ENCODE assay signal across 9 mouse cellular contexts in the genomic region with DNA sequence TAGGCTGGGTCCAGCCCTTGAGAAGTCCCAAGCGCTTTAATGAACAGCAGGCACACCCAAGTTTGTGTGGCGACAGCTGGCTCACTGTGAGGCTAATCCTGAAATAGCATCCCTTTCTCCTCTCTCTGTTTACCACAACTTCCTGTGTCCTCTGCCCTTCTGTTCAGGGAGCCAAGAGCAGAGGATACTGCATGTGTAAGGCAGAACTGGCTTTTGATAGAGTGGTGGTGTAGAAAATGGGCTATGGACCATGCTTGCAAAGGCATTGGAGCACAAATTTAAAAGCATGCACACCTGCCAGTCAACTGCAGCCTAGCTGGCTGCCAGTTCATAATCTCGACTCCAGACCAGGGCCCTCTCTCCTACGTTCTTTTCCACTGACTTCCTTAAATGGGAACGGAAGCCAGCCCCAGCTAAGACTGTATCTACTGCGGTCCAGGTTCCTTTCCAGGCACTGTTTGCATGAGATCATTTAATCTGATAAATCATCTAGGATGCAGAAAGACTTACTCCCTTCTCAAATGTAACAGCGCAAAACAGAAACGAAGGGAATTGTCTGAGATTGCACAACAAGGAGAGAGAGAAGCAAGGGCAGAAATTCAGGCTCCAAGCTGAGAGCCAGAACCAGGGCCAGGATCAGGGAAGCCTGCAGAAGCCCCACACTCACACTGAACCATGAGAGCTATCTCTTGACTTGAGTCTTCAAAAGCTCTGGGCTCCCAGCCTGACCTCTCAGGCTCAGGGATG.
DNase-seq lines count a peak whose midpoint lies in the region; ATAC-seq and TF ChIP-seq lines count a peak whose summit lies in the region.
"Had no signal": no experiment of that assay in that cellular context is flagged by ENCODE, and none has a peak within 500 bp of the region (broad histone marks: within the 10 kb centered on the region; RNA-seq: fewer than 3 reads in every experiment).

No protein-coding gene starts in this region.

- H3K9ac ChIP-seq in embryonic facial prominence, embryonic 12.5 days = no peak overlapping the region
- H3K9ac ChIP-seq in heart, embryonic 16.5 days (ENCODE audit: low read length) = no peak overlapping the region
- H3K9ac ChIP-seq in forebrain, embryonic 12.5 days = no peak overlapping the region
- H3K9ac ChIP-seq: liver, embryonic 13.5 days had no signal

- H3K9me3 ChIP-seq in embryonic facial prominence, embryonic 12.5 days = no peaks in the 10 kb centered on the region
- no peaks in the 10 kb centered on the region for H3K9me3 ChIP-seq in embryonic facial prominence, embryonic 10.5 days
- H3K9me3 ChIP-seq in heart, embryonic 16.5 days (replicated peaks; ENCODE audit: control insufficient read depth, low read length) = no peaks in the 10 kb centered on the region
- H3K9me3 ChIP-seq in forebrain, embryonic 12.5 days = no peaks in the 10 kb centered on the region
- H3K9me3 ChIP-seq: liver, embryonic 13.5 days had no signal

- DNase-seq in embryonic facial prominence, embryonic 10.5 days (ENCODE audit: low spot score) = no peak
- DNase-seq in cerebellum, adult 8-10 months = peak; percentile 26
- DNase-seq in lung, adult 2 months = peak; percentile 42
- no peak for DNase-seq in left cerebral cortex, adult 8-10 months (ENCODE audit: low spot score in 2 of 2)
- DNase-seq: liver, embryonic 13.5 days had no signal

- H3K4me3 ChIP-seq in embryonic facial prominence, embryonic 12.5 days = no peak overlapping the region
- no peak overlapping the region for H3K4me3 ChIP-seq in embryonic facial prominence, embryonic 10.5 days
- no peak overlapping the region for H3K4me3 ChIP-seq in heart, embryonic 16.5 days (ENCODE audit: low read length)
- no peak overlapping the region for H3K4me3 ChIP-seq in lung, adult 2 months (replicated peaks; ENCODE audit: extremely low read depth, low read depth, low read length)
- H3K4me3 ChIP-seq in forebrain, embryonic 12.5 days (replicated peaks) = no peak overlapping the region
- H3K4me3 ChIP-seq: liver, embryonic 13.5 days had no signal

- no peaks in the 10 kb centered on the region for H3K36me3 ChIP-seq in embryonic facial prominence, embryonic 12.5 days
- H3K36me3 ChIP-seq in embryonic facial prominence, embryonic 10.5 days (replicated peaks) = no peaks in the 10 kb centered on the region
- H3K36me3 ChIP-seq in heart, embryonic 16.5 days (ENCODE audit: control insufficient read depth, insufficient read depth) = no peaks in the 10 kb centered on the region
- H3K36me3 ChIP-seq in forebrain, embryonic 12.5 days (replicated peaks) = no peaks in the 10 kb centered on the region
- H3K36me3 ChIP-seq: liver, embryonic 13.5 days had no signal

- H3K4me1 ChIP-seq in embryonic facial prominence, embryonic 12.5 days = 0 out of 2 replicates have a peak, but pooled peaks cover 2% of the 10 kb centered on the region
- peaks cover 13% of the 10 kb centered on the region; the same call in 1 of the 2 replicates for H3K4me1 ChIP-seq in embryonic facial prominence, embryonic 10.5 days
- H3K4me1 ChIP-seq in heart, embryonic 16.5 days (ENCODE audit: control insufficient read depth, insufficient read depth, low read length) = peaks cover 26% of the 10 kb centered on the region
- peaks cover 17% of the 10 kb centered on the region for H3K4me1 ChIP-seq in lung, adult 2 months (ENCODE audit: control insufficient read depth, insufficient read depth, low read length)
- peaks cover 10% of the 10 kb centered on the region; the same call in 1 of the 2 replicates for H3K4me1 ChIP-seq in forebrain, embryonic 12.5 days
- H3K4me1 ChIP-seq: liver, embryonic 13.5 days had no signal

- H3K27me3 ChIP-seq in embryonic facial prominence, embryonic 12.5 days = no peaks in the 10 kb centered on the region
- H3K27me3 ChIP-seq in embryonic facial prominence, embryonic 10.5 days (replicated peaks; ENCODE audit: low read depth, poor library complexity, severe bottlenecking) = no peaks in the 10 kb centered on the region
- H3K27me3 ChIP-seq in heart, embryonic 16.5 days (ENCODE audit: control insufficient read depth, insufficient read depth, low read length) = no peaks in the 10 kb centered on the region
- no peaks in the 10 kb centered on the region for H3K27me3 ChIP-seq in forebrain, embryonic 12.5 days
- H3K27me3 ChIP-seq: liver, embryonic 13.5 days had no signal

- H3K27ac ChIP-seq in embryonic facial prominence, embryonic 12.5 days = peak overlapping the region; percentile 41; the same call in 1 of the 2 replicates
- H3K27ac ChIP-seq in embryonic facial prominence, embryonic 10.5 days (replicated peaks) = no peak overlapping the region
- peak overlapping the region; percentile 64 for H3K27ac ChIP-seq in heart, embryonic 16.5 days (ENCODE audit: low read length)
- no peak overlapping the region for H3K27ac ChIP-seq in forebrain, embryonic 12.5 days
- H3K27ac ChIP-seq: liver, embryonic 13.5 days had no signal

- no peak for ATAC-seq in embryonic facial prominence, embryonic 12.5 days (ENCODE audit: insufficient number of reproducible peaks, insufficient read depth, low FRiP score, low TSS enrichment)
- ATAC-seq in heart, embryonic 16.5 days (replicated peaks; ENCODE audit: extremely low read depth, insufficient read depth, low FRiP score) = peak; percentile 55; the same call in 1 of the 2 replicates
- ATAC-seq in forebrain, embryonic 12.5 days (ENCODE audit: low FRiP score) = no peak
- ATAC-seq in inflammation-experienced regulatory T-cells, adult 6 months = no peak

- TF ChIP-seq POLR2A in lung, adult 2 months (IDR thresholded peaks at IDR 0.05; ENCODE audit: borderline replicate concordance, extremely low read depth, low read depth, low read length) = 0 out of 2 replicates have a peak, but pooled peaks have one; percentile 10

- WGBS in embryonic facial prominence, embryonic 12.5 days = 70% methylated on average over 8 of the region's 8 CpGs
- 70% methylated on average over 8 of the region's 8 CpGs for WGBS in embryonic facial prominence, embryonic 10.5 days
- 24% methylated on average over 8 of the region's 8 CpGs for WGBS in heart, embryonic 16.5 days
- WGBS in lung, adult 2 months = 25% methylated on average over 8 of the region's 8 CpGs
- WGBS in forebrain, embryonic 12.5 days = 84% methylated on average over 8 of the region's 8 CpGs

- no peak for TF ChIP-seq CTCF in lung, adult 2 months (IDR thresholded peaks at IDR 0.05; ENCODE audit: insufficient read depth, low read length)

- H3K4me2 ChIP-seq in embryonic facial prominence, embryonic 12.5 days (replicated peaks) = no peak overlapping the region
- peak overlapping the region; percentile 9; the same call in 1 of the 2 replicates for H3K4me2 ChIP-seq in heart, embryonic 16.5 days (ENCODE audit: low read depth, low read length)
- H3K4me2 ChIP-seq in forebrain, embryonic 12.5 days = no peak overlapping the region
- H3K4me2 ChIP-seq: liver, embryonic 13.5 days had no signal

Comparison
In these comparisons a context has a peak if more than half of its experiments do, and no peak if none do; other contexts are left out.
1. H3K27ac ChIP-seq: peak in embryonic facial prominence, embryonic 12.5 days (single experiment) and heart, embryonic 16.5 days (single experiment); none in embryonic facial prominence, embryonic 10.5 days (single experiment) and forebrain, embryonic 12.5 days (single experiment).
2. DNase-seq: peak in cerebellum, adult 8-10 months (single experiment) and lung, adult 2 months (single experiment); none in embryonic facial prominence, embryonic 10.5 days (single experiment) and left cerebral cortex, adult 8-10 months (0 of 2).